Mouse (Mus musculus) 3T3-L1 (cell line): ENCODE data around the gene Gmppb.
A peak's percentile ranks its signal among the peaks of the same experiment; 100 is the strongest.

Experiments used
- DNase-seq: peaks from one replicate; pipeline ENCODE4 v3.0.0-alpha.2; 2015; ENCODE audit warnings: low read depth, low spot score

Gmppb gene

GRCm38 (mm10) chr9:108073141-108073930, 24.3 kb downstream of the Gmppb start:
- no peak for DNase-seq

DNA sequence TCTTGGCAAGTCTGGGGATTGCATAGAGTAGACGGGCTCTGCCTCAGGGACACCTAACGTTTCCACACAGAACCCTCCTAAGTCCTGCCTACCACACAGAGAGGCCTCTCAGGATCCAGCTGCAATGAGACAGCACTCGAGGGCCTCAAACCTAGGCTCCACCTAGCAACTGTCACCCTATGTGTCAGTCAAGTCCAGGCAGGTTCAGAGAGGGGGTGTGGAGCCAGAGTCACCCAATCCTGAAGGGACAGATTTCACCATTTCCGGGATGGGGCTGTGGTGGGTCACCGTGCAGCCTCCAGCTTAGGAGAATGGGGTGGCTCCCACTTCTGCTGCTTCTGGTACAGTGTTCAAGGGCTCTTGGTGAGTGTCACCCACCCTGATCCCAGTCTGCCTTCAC, 31.1 kb downstream of the Gmppb start, which contains the start of gene Mst1:
Gene Mst1 (plus strand): TSS at position 269 of the 400 bp plus-strand sequence.
- no peak for DNase-seq

DNA sequence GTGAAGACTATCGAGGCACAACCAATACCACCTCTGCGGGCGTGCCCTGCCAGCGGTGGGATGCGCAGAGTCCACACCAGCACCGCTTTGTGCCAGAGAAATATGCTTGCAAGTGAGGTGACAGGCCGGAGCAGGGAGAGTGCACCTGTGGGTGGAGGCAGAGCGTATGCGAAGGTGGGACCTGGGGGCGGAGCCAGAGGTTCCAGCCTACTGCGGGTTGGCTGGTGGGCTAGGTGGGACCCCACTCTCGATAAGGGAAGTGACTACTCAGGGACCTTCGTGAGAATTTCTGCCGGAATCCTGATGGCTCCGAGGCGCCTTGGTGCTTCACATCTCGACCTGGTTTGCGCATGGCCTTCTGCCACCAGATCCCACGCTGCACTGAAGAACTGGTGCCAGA, 33.5 kb downstream of the Gmppb start:
- no peak for DNase-seq

- no peak for DNase-seq
Observed at GRCm38 (mm10) chr9:108082988-108083431, 34.0 kb downstream of the Gmppb start, which contains the start of gene Rnf123. Gene Rnf123, minus strand, starts transcription at chr9:108083346.

DNA sequence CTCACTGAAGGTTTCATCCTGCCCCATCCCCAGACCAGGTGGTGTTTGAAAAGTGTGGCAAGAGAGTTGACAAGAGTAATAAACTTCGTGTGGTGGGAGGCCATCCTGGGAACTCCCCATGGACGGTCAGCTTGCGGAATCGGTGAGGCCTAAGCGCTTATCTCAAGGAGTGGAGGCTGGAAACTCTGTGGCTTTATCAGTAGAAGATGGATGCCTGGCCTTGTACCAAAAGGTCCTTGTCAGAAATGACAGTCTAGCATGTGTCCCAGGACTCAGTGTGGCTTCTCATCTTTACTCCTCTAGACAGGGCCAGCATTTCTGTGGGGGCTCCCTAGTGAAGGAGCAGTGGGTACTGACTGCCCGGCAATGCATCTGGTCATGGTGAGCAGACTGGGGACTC, 34.5 kb downstream of the Gmppb start:
- no peak for DNase-seq

DNA sequence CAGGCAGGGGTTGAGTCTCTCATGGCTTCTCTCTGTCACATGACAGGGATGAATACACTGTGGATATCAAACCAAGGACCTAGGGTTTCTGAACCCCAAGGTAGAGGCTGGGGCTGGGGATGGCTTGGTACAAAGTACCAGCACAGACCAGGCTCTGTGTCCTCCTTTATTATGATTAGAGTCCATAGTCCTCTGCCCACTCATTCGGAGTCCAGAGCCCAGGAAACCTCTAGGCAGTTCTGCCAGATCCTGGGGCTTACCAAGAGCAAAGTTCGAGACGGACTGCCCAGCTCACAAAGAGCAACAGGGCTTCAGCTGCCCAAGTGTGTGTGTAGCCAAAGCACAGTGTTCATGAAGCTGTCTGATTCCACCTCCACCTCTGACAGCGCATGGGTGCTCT, 36.2 kb downstream of the Gmppb start:
- DNase-seq = no peak

DNA sequence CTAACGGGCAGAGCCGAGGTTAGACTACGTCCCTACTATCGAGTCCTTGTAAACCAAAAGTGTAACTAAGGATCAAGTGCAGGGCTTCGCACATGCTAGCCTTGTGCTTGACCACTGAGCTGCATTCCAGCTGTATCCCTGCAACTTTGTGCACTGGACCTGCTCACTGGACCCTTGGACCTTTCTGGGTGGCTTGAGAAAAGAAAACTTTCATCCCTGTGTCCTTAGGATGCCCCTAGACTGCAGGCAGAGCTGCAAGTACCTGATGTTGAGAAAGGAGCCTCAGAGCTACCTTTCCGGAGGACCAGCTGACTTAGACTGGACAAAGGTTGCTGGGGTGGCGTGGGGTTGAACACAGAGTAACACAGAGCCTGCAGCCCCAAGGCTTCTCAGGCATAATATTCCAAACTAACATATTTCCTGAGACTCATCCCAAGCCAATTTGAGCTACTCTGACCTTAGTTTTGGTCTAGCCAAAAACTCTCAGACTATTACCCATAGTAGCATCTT, 41.6 kb downstream of the Gmppb start:
- no peak for DNase-seq

GRCm38 (mm10) chr9:108093586-108093985, 44.5 kb downstream of the Gmppb start:
- DNase-seq = peak; percentile 24

DNA sequence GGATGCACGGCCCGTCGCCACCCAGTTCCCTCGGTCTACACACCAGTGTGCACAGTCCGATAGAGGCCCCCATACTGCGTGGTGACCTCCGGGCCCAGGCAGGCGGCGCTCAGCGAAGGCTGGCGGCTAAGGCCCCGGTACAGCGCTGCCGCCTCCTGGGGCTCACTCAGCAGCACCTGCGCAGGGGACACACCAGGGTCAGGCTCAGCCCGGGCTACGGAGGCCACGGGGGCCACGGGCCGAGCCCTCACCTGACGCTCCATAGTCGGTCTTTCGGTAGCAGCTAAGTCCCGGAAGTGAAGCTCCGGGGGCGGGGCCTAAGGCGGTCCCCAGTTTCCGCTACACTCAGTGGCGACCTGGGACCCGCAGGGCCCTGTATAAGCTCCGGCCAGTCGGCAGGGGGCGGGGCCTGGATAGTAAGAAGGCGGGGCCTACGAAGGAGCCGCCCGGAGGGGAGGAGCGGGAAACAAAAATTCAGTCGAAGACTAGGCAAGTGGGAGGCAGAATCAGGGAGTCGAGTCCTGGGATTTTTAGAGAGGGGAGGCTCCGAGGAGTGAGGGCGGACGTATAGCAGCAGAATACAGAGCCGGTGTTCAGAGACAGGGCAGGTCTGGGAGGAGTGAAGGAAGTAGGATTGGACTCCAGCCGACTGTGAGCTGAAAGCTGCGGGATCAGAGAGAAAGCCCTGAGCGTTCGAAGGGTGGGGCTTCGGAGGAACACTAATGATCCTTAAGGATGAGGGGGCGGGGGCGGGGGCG, 45.3 kb downstream of the Gmppb start, which contains the start of gene Apeh:
Gene Apeh (minus strand): TSS at position 423 of the 758 bp plus-strand sequence.
- peak; percentile 92 for DNase-seq

GRCm38 (mm10) chr9:108094998-108095411, 46.0 kb downstream of the Gmppb start:
- DNase-seq = peak; percentile 52

DNA sequence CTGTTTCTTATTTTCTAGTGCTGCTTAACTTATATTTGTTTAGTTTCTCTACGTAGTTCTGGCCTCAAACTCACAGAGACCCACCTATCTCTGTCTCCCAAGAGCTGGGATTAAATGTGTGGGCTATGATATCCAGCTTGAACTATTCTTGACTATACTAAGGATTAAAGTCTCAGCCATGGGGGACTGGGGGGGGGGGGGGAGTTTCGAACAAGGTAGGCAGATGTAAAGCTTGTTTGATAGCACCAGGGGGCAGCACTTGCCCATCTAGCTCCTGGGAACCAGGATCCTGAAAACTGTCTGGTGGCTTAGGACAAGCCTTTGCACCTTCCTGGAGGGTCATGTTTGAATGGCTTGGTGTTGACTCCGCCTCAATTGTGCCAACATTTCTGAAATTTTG, 46.5 kb downstream of the Gmppb start:
- DNase-seq = peak; percentile 83

GRCm38 (mm10) chr9:108095949-108096712, 47.1 kb downstream of the Gmppb start:
- peak; percentile 12 for DNase-seq

- no peak for DNase-seq
Observed at GRCm38 (mm10) chr9:108099619-108100018, 50.6 kb downstream of the Gmppb start.
